8 mouse cellular contexts compared by ENCODE assay signal in genomic region chr5:110136087-110136464, GRCm38 (mm10). TPM values are rescaled to one million over a fixed set of nuclear protein-coding genes. Genes with fewer than 3 reads are reported as not detected.
DNase-seq lines count a peak whose midpoint lies in the region; ATAC-seq and TF ChIP-seq lines count a peak whose summit lies in the region.

No protein-coding gene starts in this region.

- H3K4me3 ChIP-seq in kidney, adult 2 months (ENCODE audit: insufficient read depth, low read depth, low read length), result peak overlapping the region; percentile 77
- peak overlapping the region; percentile 88 for H3K4me3 ChIP-seq in bone marrow, adult 2 months (replicated peaks; ENCODE audit: control insufficient read depth, low read depth, low read length)
- peak overlapping the region; percentile 84 for H3K4me3 ChIP-seq in hindbrain, embryonic 12.5 days
- peak overlapping the region; percentile 70 for H3K4me3 ChIP-seq in midbrain, embryonic 10.5 days

- TF ChIP-seq CTCF in kidney, adult 2 months (conservative IDR thresholded peaks at IDR 0.05; ENCODE audit: insufficient read depth, insufficient read length, low read depth, low read length), result no peak
- no peak for TF ChIP-seq CTCF in bone marrow, adult 2 months (IDR thresholded peaks at IDR 0.05; ENCODE audit: control insufficient read depth, insufficient read depth, low read length)

- WGBS in kidney, adult 2 months, result 3% methylated on average over 18 of the region's 18 CpGs
- 4% methylated on average over 18 of the region's 18 CpGs for WGBS in bone marrow, adult 2 months
- 6% methylated on average over 18 of the region's 18 CpGs for WGBS in hindbrain, embryonic 12.5 days
- 7% methylated on average over 18 of the region's 18 CpGs for WGBS in midbrain, embryonic 10.5 days

- no peak for TF ChIP-seq POLR2A in kidney, adult 2 months (IDR thresholded peaks at IDR 0.05; ENCODE audit: low read depth, low read length)
- no peak for TF ChIP-seq POLR2A in bone marrow, adult 2 months (IDR thresholded peaks at IDR 0.05; ENCODE audit: borderline replicate concordance, control insufficient read depth, low read depth, low read length)

- H3K36me3 ChIP-seq in kidney, adult 2 months (ENCODE audit: control insufficient read depth, insufficient read depth, low read length), result no peaks in the 10 kb centered on the region
- H3K36me3 ChIP-seq in hindbrain, embryonic 12.5 days, result peaks cover 14% of the 10 kb centered on the region
- peaks cover 24% of the 10 kb centered on the region for H3K36me3 ChIP-seq in midbrain, embryonic 10.5 days

- no peak for DNase-seq in kidney, adult 2 months
- no peak for DNase-seq in kidney, postnatal 25 days
- DNase-seq in midbrain, embryonic 10.5 days (ENCODE audit: low spot score), result no peak
- no peak for DNase-seq in right cerebral cortex, adult 2 months (ENCODE audit: low spot score in 2 of 2)
- DNase-seq in layer of hippocampus, adult 9-10 months (ENCODE audit: low spot score), result no peak
- DNase-seq in urinary bladder, adult 2 months (ENCODE audit: low spot score), result no peak

- no peaks in the 10 kb centered on the region for H3K27me3 ChIP-seq in kidney, adult 2 months (replicated peaks; ENCODE audit: control insufficient read depth, insufficient read depth, low read length)
- no peaks in the 10 kb centered on the region for H3K27me3 ChIP-seq in hindbrain, embryonic 12.5 days
- H3K27me3 ChIP-seq in midbrain, embryonic 10.5 days (ENCODE audit: low read depth, poor library complexity, severe bottlenecking), result no peaks in the 10 kb centered on the region

- 0 out of 2 replicates have a peak overlapping the region, but pooled peaks have one; percentile 4 for H3K27ac ChIP-seq in kidney, adult 2 months (ENCODE audit: insufficient read depth, low read depth, low read length)
- H3K27ac ChIP-seq in bone marrow, adult 2 months (ENCODE audit: control insufficient read depth, insufficient read depth, low read depth, low read length, poor library complexity), result peak overlapping the region; percentile 71
- peak overlapping the region; percentile 85 for H3K27ac ChIP-seq in hindbrain, embryonic 12.5 days
- peak overlapping the region; percentile 82 for H3K27ac ChIP-seq in midbrain, embryonic 10.5 days (replicated peaks)

- peak overlapping the region; percentile 70 for H3K4me2 ChIP-seq in hindbrain, embryonic 12.5 days (replicated peaks)

- no peaks in the 10 kb centered on the region for H3K4me1 ChIP-seq in kidney, adult 2 months (ENCODE audit: control insufficient read depth, insufficient read depth, low read length)
- H3K4me1 ChIP-seq in bone marrow, adult 2 months (ENCODE audit: control insufficient read depth, insufficient read depth, low read length), result no peaks in the 10 kb centered on the region; the same call in 1 of the 2 replicates
- peaks cover 8% of the 10 kb centered on the region for H3K4me1 ChIP-seq in hindbrain, embryonic 12.5 days
- H3K4me1 ChIP-seq in midbrain, embryonic 10.5 days, result peaks cover 7% of the 10 kb centered on the region

- peaks cover 4% of the 10 kb centered on the region; the same call in 1 of the 2 replicates for H3K9me3 ChIP-seq in hindbrain, embryonic 12.5 days (replicated peaks)
- peaks cover 3% of the 10 kb centered on the region; the same call in 1 of the 2 replicates for H3K9me3 ChIP-seq in midbrain, embryonic 10.5 days (replicated peaks)

- peak; percentile 66 for ATAC-seq in hindbrain, embryonic 12.5 days (ENCODE audit: low FRiP score)

- peak overlapping the region; percentile 90 for H3K9ac ChIP-seq in hindbrain, embryonic 12.5 days

RNA-seq across cellular contexts. Expression of gene Chfr, which starts 0.4 kb away (rescaled TPM):
- 23.2 and 23.5 TPM in 2 replicates for polyA plus RNA-seq in kidney, adult 2 months (2012; rRNA removed)
- polyA plus RNA-seq in bone marrow, adult 2 months (2011; ENCODE audit: insufficient read depth, insufficient read length, low replicate concordance, missing spikeins), result 26.9 and 42.5 TPM in 2 replicates
- polyA plus RNA-seq in hindbrain, embryonic 12.5 days (2016; fragmentation: Nextera tagmentation; extraction: Ambion mirVana), result 92.4 and 93.5 TPM in 2 replicates
- 53.4 and 62.2 TPM in 2 replicates for polyA plus RNA-seq in midbrain, embryonic 10.5 days (2016; fragmentation: Nextera tagmentation; extraction: Ambion mirVana)
- 32.7 and 35.9 TPM in 2 replicates for polyA plus RNA-seq in urinary bladder, adult 2 months (2012; rRNA removed)

RNA-seq across cellular contexts. Expression of gene Zfp605, which starts 26.2 kb away (rescaled TPM):
- polyA plus RNA-seq in kidney, adult 2 months (2012; rRNA removed), result 0.49 and 0.74 TPM in 2 replicates
- polyA plus RNA-seq in bone marrow, adult 2 months (2011; ENCODE audit: insufficient read depth, insufficient read length, low replicate concordance, missing spikeins), result 1.5 and 3.3 TPM in 2 replicates
- 11.4 and 12.5 TPM in 2 replicates for polyA plus RNA-seq in hindbrain, embryonic 12.5 days (2016; fragmentation: Nextera tagmentation; extraction: Ambion mirVana)
- polyA plus RNA-seq in midbrain, embryonic 10.5 days (2016; fragmentation: Nextera tagmentation; extraction: Ambion mirVana), result 6.0 and 7.9 TPM in 2 replicates
- 2.7 and 3.7 TPM in 2 replicates for polyA plus RNA-seq in urinary bladder, adult 2 months (2012; rRNA removed)

RNA-seq across cellular contexts. Expression of gene Gtpbp6, which starts 28.1 kb away (rescaled TPM):
- polyA plus RNA-seq in kidney, adult 2 months (2012; rRNA removed), result 50.6 and 65.8 TPM in 2 replicates
- polyA plus RNA-seq in bone marrow, adult 2 months (2011; ENCODE audit: insufficient read depth, insufficient read length, low replicate concordance, missing spikeins), result 30.6 and 70.2 TPM in 2 replicates
- 53.7 and 55.8 TPM in 2 replicates for polyA plus RNA-seq in hindbrain, embryonic 12.5 days (2016; fragmentation: Nextera tagmentation; extraction: Ambion mirVana)
- 30.0 and 36.2 TPM in 2 replicates for polyA plus RNA-seq in midbrain, embryonic 10.5 days (2016; fragmentation: Nextera tagmentation; extraction: Ambion mirVana)
- polyA plus RNA-seq in urinary bladder, adult 2 months (2012; rRNA removed), result 56.4 and 77.5 TPM in 2 replicates

RNA-seq across cellular contexts. Expression of gene Plcxd1, which starts 36.3 kb away (rescaled TPM):
- 1.8 and 2.9 TPM in 2 replicates for polyA plus RNA-seq in kidney, adult 2 months (2012; rRNA removed)
- polyA plus RNA-seq in bone marrow, adult 2 months (2011; ENCODE audit: insufficient read depth, insufficient read length, low replicate concordance, missing spikeins), result not detected in 2 replicates
- 1.3 and 1.6 TPM in 2 replicates for polyA plus RNA-seq in hindbrain, embryonic 12.5 days (2016; fragmentation: Nextera tagmentation; extraction: Ambion mirVana)
- polyA plus RNA-seq in midbrain, embryonic 10.5 days (2016; fragmentation: Nextera tagmentation; extraction: Ambion mirVana), result 1.1 and 1.8 TPM in 2 replicates
- polyA plus RNA-seq in urinary bladder, adult 2 months (2012; rRNA removed), result 0.09 and 0.10 TPM in 2 replicates

RNA-seq across cellular contexts. Expression of gene Golga3, which starts 40.4 kb away (rescaled TPM):
- polyA plus RNA-seq in kidney, adult 2 months (2012; rRNA removed), result 7.8 and 8.6 TPM in 2 replicates
- polyA plus RNA-seq in bone marrow, adult 2 months (2011; ENCODE audit: insufficient read depth, insufficient read length, low replicate concordance, missing spikeins), result 4.9 and 11.2 TPM in 2 replicates
- 29.1 and 30.7 TPM in 2 replicates for polyA plus RNA-seq in hindbrain, embryonic 12.5 days (2016; fragmentation: Nextera tagmentation; extraction: Ambion mirVana)
- polyA plus RNA-seq in midbrain, embryonic 10.5 days (2016; fragmentation: Nextera tagmentation; extraction: Ambion mirVana), result 16.4 and 18.3 TPM in 2 replicates
- 16.8 and 19.3 TPM in 2 replicates for polyA plus RNA-seq in urinary bladder, adult 2 months (2012; rRNA removed)

Comparison
In these comparisons a context has a peak if more than half of its experiments do, and no peak if none do; other contexts are left out.
1. H3K27ac ChIP-seq: peak in every context shown above with its lines; median percentile 85 in hindbrain, embryonic 12.5 days; 82 in midbrain, embryonic 10.5 days; 71 in bone marrow, adult 2 months; 4 in kidney, adult 2 months.